Mouse (Mus musculus) yolk sac, embryonic 10.5 days (tissue): ENCODE measurements around the gene Atf3.

Experiments
- DNase-seq: peaks from one replicate; pipeline ENCODE4 v3.0.0-alpha.2; 2017; ENCODE audit warnings: low spot score

Atf3 gene

DNA sequence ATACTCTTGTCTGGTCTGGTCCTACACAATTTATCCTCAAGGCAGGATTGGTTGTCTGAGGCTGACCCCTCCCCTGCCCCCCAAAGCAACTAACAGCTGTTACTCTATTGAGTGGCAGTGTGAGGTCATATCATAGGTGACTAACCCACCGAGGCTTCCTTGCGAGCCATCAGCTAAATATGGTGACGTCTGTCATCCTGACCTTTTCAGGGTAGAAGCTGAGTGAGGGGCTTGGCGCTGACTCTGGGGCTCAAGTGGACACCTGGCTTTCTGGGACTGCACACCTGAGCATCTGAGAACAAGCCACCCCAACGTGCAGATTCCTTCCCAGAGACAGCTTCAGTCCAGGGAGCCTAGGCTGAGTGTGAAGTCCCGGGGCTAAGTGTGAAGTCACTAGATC, at the start of gene Atf3:
TSS of gene Atf3 (minus strand) at position 101 of the 400 bp plus-strand sequence.
- DNase-seq = no peak

DNA sequence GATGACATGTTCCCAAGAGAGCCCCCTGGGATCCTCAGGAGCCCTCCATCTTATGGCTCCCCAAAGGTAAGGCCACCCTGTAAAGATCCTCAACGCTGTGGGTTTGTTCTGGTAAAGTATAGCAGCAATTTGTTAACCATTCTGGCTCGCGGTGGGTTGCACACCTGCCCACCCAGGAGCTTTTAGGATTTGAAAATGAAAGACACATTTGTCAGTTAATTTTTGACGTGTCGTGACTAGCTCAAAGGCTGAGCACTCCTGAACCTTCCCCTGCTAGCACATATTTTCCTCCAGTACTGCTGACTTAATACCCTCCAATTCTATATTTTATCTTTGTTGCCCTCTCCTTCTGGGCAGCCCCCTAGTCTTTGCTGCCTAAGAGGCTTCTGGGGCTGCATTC, 49.3 kb upstream of the Atf3 start:
- DNase-seq = no peak

DNA sequence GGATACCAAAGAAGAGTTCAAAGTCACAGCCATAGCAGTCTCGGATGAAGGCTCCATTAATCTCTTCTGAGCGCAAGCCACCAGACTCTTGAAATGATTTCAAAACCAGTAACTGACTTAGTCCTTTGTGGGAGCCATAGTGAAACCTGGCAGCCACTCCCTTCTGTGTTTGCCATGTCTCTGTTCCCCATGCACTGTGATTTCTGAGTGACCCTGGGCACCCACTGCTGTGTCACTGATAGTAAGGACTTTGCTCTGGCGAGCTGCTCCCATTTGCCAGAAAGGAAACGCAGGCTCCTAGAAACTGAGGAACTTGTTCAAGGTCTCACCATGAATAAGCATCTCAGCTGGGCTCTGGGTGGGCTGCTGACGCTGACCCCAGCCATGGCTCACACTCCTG, 45.6 kb upstream of the Atf3 start:
- no peak for DNase-seq

DNA sequence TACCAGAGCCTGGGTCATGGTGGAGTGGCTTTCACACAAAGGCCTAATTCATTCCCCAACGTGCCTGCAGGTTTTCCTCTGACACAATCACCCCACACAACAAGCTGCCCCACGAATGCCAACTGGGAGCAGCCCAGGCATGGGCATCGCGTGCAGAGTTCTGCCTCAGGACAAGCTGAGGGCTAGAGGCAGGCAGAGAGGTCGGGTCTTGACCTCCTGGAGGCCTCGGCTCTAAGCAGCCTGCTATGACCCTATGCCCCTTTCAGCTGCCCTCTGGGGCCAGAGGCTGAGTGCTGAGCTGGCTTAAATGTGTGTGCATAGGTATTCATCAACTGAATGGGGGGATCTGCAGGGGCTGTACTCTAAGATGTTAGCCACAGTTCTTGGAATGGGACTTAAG, 44.0 kb upstream of the Atf3 start:
- DNase-seq = peak; percentile 67

DNA sequence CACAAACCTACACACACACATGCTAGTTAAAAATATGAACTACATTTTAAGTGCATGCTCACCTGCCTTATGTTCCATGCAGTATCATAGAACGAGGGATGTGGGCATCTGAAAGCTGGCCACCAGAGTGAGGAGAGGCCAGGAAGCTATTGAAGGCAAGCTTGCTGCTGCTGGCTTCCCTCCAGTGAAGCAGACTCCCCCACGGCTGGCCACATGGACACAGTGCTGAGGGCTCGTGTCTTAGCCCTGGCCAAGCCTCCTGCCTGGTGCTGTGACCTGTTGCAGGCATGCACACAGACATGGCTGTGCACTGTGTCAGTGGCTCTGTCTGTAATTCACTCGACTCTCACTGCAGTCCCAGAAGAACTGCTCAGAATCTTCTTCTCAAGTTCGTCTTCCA, 41.8 kb upstream of the Atf3 start:
- no peak for DNase-seq

DNA sequence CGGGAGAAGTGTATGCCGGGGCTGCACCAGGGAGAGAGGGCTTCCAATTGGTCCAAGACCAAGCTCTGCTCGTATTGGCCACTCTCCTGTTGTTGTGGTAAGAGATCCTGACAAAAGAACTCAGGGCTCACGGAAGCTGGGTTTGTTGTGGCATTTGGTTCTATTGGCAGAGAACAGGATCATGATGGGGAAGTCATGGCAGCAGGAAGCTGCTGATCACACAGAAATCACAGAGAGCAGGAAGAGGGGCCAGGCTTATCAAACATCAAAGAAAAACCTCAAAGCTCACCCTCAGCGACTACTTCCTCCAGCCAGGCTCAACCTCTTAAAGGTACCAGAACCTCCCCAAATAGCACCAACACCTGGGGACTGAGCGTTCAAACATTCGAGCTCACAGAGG, 41.3 kb upstream of the Atf3 start:
- no peak for DNase-seq

DNA sequence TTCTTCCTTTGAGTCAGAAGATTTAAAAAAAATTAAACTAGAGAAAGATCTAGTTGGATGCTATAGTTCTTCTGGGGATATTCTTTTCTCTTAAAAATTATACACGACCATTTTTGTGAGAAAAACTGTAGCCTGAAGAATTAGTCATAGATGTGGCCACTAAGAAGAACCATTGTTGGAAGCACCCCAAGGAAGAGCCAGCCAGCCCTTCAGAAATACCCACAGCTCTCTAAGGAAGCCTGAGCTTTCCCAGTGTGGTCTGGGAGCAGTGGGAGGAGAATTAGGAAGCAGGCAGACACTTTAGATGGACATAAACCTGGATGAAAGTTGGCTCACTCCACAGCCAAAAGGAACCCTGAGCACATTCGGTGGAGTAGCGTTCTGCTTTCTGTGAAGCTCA, 40.7 kb upstream of the Atf3 start:
- no peak for DNase-seq

DNA sequence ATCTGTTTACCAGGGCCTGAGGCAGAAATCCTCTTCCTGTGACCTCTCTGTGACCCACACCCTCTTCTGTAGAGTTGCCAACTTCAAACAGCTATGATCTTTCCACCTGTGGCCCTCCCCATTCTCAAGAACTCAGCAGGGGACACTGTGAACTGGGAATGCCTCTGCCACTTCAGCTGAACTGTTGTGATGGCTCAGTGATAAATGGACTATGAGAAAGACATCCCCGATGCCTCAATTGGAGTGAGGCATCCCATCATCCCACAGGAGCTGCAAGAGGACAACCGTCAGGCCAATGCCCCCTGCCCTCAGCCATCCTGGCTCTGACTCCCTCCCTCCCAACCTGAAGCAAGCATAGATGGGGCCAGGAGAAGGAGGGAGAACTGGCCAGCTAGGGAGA, 40.1 kb upstream of the Atf3 start:
- DNase-seq = no peak

DNA sequence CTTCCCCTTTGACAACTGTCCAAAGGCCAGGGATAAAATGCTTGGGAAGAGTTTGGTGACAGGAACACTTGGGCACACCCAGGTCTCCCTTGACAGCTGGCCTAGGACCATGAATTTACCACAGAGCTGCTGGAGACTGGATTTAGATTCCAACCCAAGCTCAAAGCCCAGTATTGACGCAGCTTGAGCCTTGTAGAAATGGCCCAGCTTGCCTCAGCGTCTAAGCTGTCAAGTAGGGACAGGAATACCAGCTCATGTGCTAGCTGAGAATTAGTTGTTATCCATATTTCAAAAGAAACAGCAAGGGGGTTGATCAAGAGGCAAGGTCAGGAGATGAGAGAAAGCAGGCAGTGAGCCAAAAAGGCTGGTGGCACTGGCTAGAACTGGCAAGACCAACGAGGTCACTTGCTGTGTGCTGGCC, 39.5 kb upstream of the Atf3 start:
- no peak for DNase-seq

DNA sequence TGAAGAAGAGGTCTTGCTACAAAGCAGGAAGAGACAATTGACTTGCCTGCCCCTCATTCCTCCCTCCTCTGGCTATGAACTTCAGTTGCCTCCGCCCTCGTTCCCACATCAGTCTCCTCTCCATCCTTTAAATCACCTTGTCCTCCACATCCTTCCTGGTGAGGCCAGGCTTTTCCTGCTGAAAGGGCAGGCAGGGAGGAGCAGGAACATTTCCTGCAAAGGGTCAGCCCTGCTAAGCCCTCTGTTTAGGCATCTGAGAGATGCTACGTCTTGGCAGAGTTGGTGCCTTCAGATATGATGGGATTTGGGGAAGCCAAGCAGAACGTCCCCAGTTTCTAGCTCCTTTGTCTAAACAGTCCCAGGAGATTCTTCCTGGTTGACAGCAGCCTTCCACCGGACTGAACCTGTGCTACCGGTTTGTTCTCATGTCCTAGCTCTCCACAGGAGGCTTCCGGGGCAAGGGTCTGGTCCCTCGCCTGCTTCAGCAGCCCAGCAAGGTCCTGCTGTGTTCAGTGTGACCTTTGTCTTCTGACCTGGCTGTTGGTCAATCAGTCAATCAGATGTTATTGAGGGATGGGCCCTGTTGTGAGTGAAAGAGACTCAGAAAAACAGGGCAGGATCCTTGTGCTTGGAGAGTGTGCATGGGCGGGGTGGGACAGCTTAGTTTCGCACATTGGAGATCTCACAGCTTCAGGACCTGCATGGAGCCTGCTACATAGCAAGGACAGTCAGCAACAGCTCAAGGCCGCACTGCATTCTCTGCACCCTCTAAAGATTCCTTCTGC, 38.9 kb upstream of the Atf3 start:
- peak; percentile 87 for DNase-seq

DNA sequence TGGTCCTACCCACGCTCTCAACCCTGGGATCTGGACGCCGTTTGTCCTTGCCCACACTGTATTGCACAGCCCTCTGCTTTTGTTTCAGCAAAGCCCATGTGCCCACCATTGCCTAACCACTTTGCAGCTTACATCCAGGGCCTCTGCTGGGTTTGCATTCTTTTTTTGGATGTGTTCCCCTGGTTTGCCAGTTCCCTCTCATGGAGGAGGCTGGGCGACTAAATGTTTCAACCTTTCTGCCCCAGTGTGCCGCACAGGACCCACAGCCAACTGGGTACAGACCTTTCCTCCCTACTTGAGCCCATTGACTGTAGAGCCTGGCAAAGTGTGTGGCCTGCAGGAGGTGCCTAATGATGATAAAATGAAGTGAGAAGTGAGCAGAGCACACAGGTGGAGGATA, 38.3 kb upstream of the Atf3 start:
- DNase-seq = no peak

DNA sequence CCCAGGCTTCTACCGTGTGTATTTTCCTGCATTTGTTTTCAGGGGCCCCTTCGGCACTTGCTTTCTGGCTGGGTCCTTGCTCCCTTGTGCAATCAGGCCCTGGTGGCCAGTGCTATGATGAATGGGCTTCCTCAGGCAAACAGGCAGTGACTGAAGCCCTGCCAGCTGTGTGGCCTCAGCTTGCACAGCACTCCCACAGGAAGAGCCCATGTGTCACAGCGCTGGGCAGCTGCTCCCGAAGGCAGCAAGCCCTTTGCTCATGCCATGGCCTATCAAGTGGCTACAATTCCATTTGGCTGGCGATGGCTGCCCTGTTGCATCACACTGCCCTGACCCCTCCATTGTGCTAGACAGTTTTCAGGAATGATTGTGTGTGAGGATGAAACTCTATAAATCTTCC, 36.6 kb upstream of the Atf3 start:
- DNase-seq = no peak

DNA sequence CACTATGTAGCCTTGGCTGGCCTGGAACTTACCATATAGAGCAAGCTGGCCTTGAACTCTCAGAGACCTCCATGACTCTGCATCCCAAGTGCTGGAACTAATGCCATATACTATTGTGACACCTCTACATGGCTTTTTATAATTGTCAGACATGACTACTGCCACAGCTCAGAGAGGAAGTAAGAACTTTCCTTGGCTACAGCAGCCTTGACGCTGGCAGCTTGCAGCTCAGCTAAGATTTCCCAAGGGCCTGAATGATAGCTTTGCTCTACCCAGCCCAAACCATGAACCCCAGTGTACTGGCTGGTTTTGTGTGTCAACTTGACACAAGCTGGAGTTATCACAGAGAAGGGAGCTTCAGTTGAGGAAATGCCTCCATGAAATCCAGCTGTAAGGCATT, 35.8 kb upstream of the Atf3 start:
- DNase-seq = no peak

DNA sequence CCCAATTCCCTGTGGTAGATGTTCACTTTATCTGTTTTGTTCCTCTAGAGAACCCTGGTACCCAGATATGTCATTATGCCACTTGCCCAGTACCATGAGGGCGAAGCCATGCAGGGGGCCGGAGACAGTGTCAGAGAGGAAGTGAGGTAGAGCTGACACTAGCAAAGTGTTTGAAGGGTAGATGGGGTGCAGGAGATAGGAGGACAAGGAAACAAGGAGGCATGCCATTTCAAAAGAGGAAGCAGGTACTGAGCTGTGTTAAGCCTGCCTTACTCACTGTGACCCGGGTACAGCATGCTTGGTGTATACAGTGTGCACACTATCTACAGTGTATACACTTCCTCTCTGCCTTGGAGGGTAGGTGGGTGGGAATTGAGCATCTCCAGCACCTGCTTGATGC, 32.1 kb upstream of the Atf3 start:
- DNase-seq = no peak

DNA sequence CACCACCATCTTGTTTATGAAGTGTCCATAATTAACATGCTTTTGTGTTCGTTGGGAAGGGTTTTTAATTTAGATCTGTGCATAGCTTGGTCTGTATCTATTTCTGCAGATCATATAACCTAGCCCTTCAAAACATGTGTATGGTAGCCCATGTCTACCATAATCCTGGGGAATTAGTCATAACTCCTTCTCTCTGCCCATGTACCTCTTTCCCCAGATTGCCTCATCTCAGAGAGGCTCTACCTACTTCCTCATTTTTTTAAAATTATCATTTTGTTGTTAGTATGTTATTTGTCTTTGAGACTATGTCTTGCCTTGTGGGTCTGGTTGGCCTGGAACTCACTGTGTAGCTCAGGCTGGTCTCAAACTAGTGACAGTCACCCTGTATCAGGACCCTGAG, 30.6 kb upstream of the Atf3 start:
- no peak for DNase-seq

DNA sequence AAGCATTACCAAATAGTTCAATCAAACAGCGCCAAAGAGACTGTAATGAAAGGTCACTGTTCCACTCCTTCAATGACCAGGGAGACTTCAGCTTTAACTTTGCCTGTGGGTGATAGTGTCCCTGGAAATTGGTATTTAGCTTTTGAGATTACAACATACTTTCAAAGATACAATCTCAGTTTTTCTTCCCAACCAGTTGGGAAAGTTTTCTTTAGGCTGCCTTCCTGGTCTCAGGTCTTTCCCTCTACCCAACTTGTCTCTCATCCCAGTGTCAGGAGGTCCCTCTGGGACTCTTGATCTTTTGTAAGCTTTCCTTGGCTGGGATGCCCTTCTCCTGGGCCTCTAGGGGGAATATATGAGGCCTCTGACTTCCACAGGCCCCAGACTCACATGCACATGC, 29.7 kb upstream of the Atf3 start:
- DNase-seq = no peak

DNA sequence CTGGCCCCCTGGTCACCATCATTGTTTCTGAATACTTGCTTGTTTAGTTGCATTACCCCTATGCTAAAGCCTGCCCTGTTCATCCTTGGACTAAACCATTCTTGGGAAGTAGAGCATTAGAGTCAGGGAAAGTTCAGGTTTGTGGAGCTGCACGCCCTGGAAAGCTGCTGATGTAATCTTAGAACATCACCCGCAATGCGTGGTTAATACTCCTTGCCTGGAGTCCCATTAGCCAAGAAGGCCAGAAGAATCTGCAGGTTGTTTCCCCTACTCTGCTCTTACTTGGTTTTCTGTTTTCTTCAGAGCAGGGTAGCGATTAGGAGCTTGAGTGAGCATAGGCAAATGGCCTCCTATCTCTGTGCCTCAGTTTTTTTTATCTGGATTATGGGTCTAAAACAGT, 26.0 kb upstream of the Atf3 start:
- no peak for DNase-seq

DNA sequence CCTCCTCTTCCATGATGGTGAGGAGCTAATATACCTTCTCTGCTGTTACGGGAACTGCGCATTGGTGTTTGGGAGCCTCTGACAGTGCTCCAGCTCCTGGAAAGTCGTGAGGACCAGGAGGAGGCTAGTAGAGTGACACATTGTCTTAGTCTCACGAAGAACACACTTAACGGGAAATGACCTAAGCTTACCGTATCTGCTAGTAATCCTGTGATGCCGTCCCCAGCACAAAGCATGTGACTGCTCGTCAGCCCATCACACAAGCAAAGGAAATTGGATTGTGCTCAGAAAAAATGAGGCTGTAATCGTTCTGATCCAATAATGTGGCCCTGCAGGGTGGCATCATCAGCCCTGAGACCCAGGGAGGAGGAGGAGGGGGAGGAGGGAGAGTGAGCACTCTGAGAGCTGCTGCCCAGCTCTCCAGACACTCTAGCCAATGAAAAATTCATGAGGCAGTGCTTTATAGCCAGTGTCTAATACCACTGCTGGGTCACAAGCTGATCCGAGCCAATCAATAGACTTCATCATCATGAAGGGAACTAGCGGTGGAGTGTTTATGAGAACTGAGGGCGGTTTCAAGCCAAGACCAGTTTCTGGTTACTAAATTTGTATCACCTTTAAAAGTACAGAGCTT, 24.3 kb upstream of the Atf3 start:
- DNase-seq = no peak

DNA sequence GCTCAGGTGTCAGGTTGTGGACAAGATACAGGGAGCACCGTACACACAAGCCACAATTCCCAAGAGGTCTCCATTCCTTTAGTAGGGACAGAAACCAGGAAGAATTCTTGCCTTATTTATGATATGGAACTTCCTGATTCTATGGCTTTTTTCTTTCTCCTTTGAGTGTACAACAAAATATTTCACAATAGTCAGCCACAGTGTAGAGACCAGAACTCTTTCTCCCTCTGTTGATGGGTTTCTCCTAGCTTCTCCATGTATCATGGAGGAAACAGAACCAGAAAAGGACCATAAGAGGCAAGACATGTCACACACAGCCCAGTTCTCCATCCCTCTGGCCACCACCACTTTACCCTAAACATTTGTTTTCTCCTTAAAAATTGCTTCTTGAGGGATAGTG, 23.7 kb upstream of the Atf3 start:
- DNase-seq = no peak

DNA sequence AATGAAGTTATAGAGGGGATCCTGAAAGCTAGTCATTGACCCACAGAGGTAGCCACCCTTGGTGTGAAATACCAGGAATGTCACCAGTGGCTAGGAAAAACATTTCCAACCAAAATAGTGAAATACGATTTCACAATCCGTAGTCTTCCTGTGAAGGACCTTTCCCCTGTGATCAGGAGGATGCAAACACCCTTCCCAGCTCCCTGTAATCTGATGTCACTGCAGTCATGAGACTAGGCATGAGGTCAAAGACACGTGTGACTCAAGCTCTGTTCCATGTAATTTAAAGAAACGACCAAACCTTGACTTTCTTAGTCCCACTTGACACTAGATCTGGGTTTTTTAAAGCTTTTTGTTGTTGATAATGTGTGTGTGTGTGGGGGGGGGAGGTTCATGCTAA, 21.8 kb upstream of the Atf3 start:
- peak; percentile 64 for DNase-seq

DNA sequence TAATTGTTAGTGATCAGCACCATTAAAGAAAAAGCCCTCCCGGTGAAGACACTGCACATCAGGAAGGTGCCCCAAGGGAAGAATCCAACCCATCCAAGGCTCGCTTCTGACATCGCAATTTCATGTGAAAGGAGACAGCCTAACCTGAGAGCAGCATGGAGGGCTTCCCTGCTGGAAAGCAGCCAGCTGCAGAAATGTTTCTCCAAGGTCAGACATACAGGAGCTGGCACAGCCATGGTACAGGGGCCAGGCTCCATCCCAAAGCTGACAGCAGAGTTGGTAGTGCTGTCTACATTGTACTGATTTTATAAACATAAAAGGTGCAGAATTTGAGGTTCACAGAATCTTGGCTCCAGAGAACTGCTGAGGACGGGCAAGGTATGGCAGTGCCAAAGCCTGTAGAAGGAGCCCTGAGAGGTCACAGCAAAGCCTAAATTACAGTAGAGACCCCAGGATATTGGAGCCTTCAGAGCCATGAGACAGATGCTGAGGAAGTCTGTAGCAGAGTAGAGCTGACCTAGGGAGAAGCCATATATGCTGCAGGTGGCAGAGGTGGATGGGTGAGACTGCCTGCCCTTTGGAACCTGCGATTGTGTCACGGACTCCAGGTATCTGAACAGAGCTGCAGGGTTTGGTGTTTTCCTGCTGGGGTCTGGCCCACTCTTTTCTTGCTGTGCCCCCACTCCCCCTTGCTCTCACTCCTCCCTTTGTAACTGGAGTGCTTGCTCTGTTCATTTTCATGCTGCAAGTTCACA, 18.1 kb upstream of the Atf3 start:
- DNase-seq = no peak

DNA sequence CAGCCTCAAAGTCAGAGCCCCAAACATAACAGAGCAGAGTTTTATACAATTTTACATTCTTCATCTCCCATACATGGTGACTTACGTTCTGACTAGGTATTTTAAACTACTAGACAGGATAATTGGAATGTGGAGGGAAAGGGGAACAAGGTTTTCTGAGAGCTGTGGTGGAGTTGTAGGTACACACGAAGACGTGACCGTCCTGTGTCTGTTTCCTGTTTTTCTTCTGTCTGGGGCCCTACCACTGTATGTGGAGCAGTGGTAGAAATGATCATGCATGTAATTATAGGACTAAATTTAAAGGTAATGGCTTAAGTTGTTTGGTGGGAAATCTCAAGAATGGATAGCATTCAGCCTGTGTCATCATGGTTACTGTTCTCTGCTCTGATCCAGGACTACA, 17.0 kb upstream of the Atf3 start:
- DNase-seq = no peak

DNA sequence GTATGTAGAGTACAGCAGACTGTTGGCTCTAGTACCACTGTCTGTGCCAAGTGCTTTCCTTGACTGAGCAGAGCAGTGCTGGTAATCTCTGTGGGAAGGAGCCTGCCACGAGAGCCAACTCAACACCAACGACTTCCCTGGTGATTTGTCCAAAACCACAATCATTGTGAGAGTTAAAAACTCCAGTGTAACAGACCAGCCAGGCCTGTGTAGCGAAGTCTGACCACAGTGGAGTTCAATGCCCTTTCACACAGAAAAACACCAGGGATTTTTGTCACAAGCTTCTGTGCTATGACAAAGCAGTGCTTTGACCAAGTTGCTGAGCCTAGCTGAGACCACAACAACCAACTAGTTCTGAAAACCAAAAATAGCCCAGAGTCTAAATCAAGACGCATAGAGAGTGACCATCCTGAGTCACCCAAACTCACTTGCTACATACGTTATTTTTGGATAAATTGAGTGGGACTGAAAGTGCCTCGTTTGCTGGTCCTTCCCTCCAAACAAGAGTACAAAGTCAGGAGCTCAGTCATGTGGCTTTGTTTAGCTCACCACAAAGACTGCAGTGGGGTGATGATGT, 12.6 kb upstream of the Atf3 start:
- no peak for DNase-seq
